Mouse (Mus musculus) cortical plate, adult 2 months (tissue): ENCODE measurements at regions not wholly inside any gene's neighbourhood (a gene's known extent, or its start where the extent isn't known, plus 50 kb on each side); places are given as distances from the start of the nearest gene placed in this dataset.
A peak's percentile ranks its signal among the peaks of the same experiment; 100 is the strongest.

ENCODE experiments used
- CTCF ChIP-seq: fragments of 200-500 bp; IDR thresholded peaks from 2 replicates; pipeline ENCODE4 v1.5.1; 2011; ENCODE audit warnings: mild to moderate bottlenecking, control low read depth, low read length; ENCODE audit not compliant: insufficient read depth; ENCODE audit errors: extremely low read depth
- POLR2A ChIP-seq: fragments of 200-500 bp; IDR thresholded peaks from 2 replicates; pipeline ENCODE4 v1.6.1; 2011; ENCODE audit warnings: mild to moderate bottlenecking, low read length, control low read depth; ENCODE audit not compliant: insufficient read depth; ENCODE audit errors: extremely low read depth

DNA sequence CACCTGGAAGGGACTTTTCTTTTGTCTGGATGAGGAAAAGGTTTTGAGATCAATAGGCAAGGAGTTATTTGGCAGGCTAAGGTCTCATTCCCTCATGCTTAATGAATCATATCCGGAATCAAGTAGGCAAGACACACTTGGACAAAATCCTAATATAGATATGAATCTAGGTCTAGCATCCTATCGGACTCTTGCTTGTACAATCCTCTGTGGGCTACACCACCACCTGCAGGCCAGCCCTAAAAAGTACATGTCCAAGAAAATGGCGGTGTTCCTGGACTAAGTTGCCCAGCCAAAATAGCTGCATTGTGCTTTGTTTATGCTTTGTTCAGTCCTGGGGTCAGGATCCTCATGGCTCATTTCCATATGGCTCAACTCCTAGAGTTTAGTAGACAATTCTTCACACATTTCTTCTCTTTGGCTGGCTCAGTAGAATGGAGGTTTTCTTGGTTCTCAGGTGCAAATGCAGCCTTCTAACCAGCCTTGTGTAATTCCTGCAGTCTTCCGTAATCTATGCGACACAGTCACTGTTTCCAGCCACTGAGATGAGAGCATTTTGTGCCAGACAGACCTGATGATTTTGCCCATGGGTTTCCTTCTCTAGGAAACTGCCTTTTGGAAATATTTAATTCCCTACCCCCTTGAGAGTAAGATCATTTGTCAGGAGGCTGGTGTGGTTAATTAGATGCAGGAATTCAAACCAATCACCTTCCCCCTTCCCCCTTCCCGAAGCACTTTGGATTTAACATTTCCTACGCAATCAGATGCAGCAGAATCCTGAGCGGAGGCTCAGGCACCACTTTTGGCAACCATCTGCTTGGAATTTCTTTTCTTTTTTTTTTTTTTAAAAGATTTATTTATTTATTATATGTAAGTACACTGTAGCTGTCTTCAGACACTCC is 80.6 kb upstream of the Tcf12 start:
- peak; percentile 89 for TF ChIP-seq CTCF
- TF ChIP-seq POLR2A = no peak
